Mouse (Mus musculus): ENCODE results near the gene Stk32b.

DNA sequence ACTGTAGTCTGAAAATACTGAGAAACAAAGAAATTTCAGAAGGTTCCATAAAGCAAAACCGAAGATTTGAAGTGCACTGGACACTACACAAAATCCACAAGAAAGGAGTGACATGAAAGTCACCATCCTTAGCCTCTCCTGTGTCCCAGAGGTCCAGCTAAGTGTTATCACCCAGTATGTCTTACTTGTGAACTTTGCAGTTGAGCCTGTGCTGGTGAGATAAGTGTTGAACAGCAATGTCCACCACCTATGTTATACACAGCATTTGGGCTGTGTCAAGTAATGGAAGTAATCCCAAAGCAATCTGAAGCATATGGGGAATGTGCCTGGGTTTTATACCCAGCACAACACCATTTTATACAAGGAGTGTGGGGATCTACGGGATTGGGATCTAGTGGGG is 260.4 kb downstream of the Stk32b start:
- TF ChIP-seq FLI1 (IDR thresholded peaks at IDR 0.05; ENCODE audit: low read length) (no peak), GATA1 (IDR thresholded peaks at IDR 0.05; ENCODE audit: borderline replicate concordance, low read length) (no peak)
